Mouse (Mus musculus): ENCODE data around the gene Ltbp2. TPM values are rescaled to one million over a fixed set of nuclear protein-coding genes. Genes with fewer than 3 reads are reported as not detected.

Ltbp2 gene
- polyA plus RNA-seq, 1 experiment from 2014 or later = 0.87 TPM

- H3K27me3 ChIP-seq (replicated peaks; ENCODE audit: control insufficient read depth, insufficient read depth, low read length) = no peaks in the 10 kb centered on the region
- peak overlapping the region; percentile 21; the same call in 1 of the 2 replicates for H3K4me2 ChIP-seq (replicated peaks; ENCODE audit: low read depth)
- H3K9ac ChIP-seq (ENCODE audit: low read depth, low read length) = no peak overlapping the region
- H3K27ac ChIP-seq (ENCODE audit: low read depth, low read length) = peak overlapping the region; percentile 28; the same call in 1 of the 2 replicates
- no peak overlapping the region for H3K4me3 ChIP-seq (ENCODE audit: low read depth, low read length)
- no peak for TF ChIP-seq CTCF (IDR thresholded peaks at IDR 0.05; ENCODE audit: low read depth)
- peaks cover 40% of the 10 kb centered on the region for H3K36me3 ChIP-seq (ENCODE audit: control insufficient read depth, insufficient read depth)
- no peaks in the 10 kb centered on the region for H3K9me3 ChIP-seq (ENCODE audit: control insufficient read depth)
- no peaks in the 10 kb centered on the region for H3K4me1 ChIP-seq (replicated peaks; ENCODE audit: control insufficient read depth, insufficient read depth, low read length)
- WGBS = 56% methylated on average over 5 of the region's 5 CpGs
- peak; percentile 77 for ATAC-seq
Measured at GRCm38 (mm10) chr12:84766113-84766735, 110.1 kb downstream of the Ltbp2 start.

- ATAC-seq = peak; percentile 21; the same call in 1 of the 2 replicates
Measured at GRCm38 (mm10) chr12:84765506-84765905, 110.8 kb downstream of the Ltbp2 start.

GRCm38 (mm10) chr12:84764756-84765155 is 111.6 kb downstream of the Ltbp2 start:
- Histone ChIP-seq H3K4me1 (replicated peaks; ENCODE audit: control insufficient read depth, insufficient read depth, low read length) (no peaks in the 10 kb centered on the region), H3K36me3 (ENCODE audit: control insufficient read depth, insufficient read depth) (peaks cover 46% of the 10 kb centered on the region), H3K9ac (ENCODE audit: low read depth, low read length) (no peak overlapping the region), H3K9me3 (ENCODE audit: control insufficient read depth) (no peaks in the 10 kb centered on the region), H3K4me2 (replicated peaks; ENCODE audit: low read depth) (no peak overlapping the region), H3K27me3 (replicated peaks; ENCODE audit: control insufficient read depth, insufficient read depth, low read length) (no peaks in the 10 kb centered on the region), H3K27ac (ENCODE audit: low read depth, low read length) (no peak overlapping the region), H3K4me3 (ENCODE audit: low read depth, low read length) (no peak overlapping the region)
- ATAC-seq = no peak
- no peak for TF ChIP-seq CTCF (IDR thresholded peaks at IDR 0.05; ENCODE audit: low read depth)
- WGBS = 89% methylated on average over 7 of the region's 7 CpGs

More at GRCm38 (mm10) chr12:84765506-84765905, 110.8 kb downstream of the Ltbp2 start:
- H3K9ac ChIP-seq (ENCODE audit: low read depth, low read length) = no peak overlapping the region
- no peak overlapping the region for H3K4me3 ChIP-seq (ENCODE audit: low read depth, low read length)
- no peak for TF ChIP-seq CTCF (IDR thresholded peaks at IDR 0.05; ENCODE audit: low read depth)
- peaks cover 45% of the 10 kb centered on the region for H3K36me3 ChIP-seq (ENCODE audit: control insufficient read depth, insufficient read depth)
- H3K27ac ChIP-seq (ENCODE audit: low read depth, low read length) = peak overlapping the region; percentile 28; the same call in 1 of the 2 replicates
- 0 out of 2 replicates have a peak overlapping the region, but pooled peaks have one; percentile 21 for H3K4me2 ChIP-seq (replicated peaks; ENCODE audit: low read depth)
- no peaks in the 10 kb centered on the region for H3K9me3 ChIP-seq (ENCODE audit: control insufficient read depth)
- no peaks in the 10 kb centered on the region for H3K4me1 ChIP-seq (replicated peaks; ENCODE audit: control insufficient read depth, insufficient read depth, low read length)
- no peaks in the 10 kb centered on the region for H3K27me3 ChIP-seq (replicated peaks; ENCODE audit: control insufficient read depth, insufficient read depth, low read length)
- 72% methylated on average over 15 of the region's 15 CpGs for WGBS

GRCm38 (mm10) chr12:84763577-84764218 is 112.6 kb downstream of the Ltbp2 start:
- H3K9ac ChIP-seq (ENCODE audit: low read depth, low read length) = no peak overlapping the region
- H3K27me3 ChIP-seq (replicated peaks; ENCODE audit: control insufficient read depth, insufficient read depth, low read length) = no peaks in the 10 kb centered on the region
- H3K36me3 ChIP-seq (ENCODE audit: control insufficient read depth, insufficient read depth) = peaks cover 51% of the 10 kb centered on the region
- no peak for TF ChIP-seq CTCF (IDR thresholded peaks at IDR 0.05; ENCODE audit: low read depth)
- no peaks in the 10 kb centered on the region for H3K9me3 ChIP-seq (ENCODE audit: control insufficient read depth)
- WGBS = 83% methylated on average over 13 of the region's 13 CpGs
- no peak overlapping the region for H3K4me3 ChIP-seq (ENCODE audit: low read depth, low read length)
- no peaks in the 10 kb centered on the region for H3K4me1 ChIP-seq (replicated peaks; ENCODE audit: control insufficient read depth, insufficient read depth, low read length)
- ATAC-seq = no peak
- no peak overlapping the region for H3K4me2 ChIP-seq (replicated peaks; ENCODE audit: low read depth)
- H3K27ac ChIP-seq (ENCODE audit: low read depth, low read length) = no peak overlapping the region

- WGBS = 63% methylated on average over 5 of the region's 5 CpGs
- TF ChIP-seq CTCF (IDR thresholded peaks at IDR 0.05; ENCODE audit: low read depth) = no peak
- H3K4me3 ChIP-seq (ENCODE audit: low read depth, low read length) = no peak overlapping the region
- ATAC-seq = no peak
- H3K9me3 ChIP-seq (ENCODE audit: control insufficient read depth) = no peaks in the 10 kb centered on the region
- no peak overlapping the region for H3K9ac ChIP-seq (ENCODE audit: low read depth, low read length)
- H3K4me2 ChIP-seq (replicated peaks; ENCODE audit: low read depth) = no peak overlapping the region
- no peaks in the 10 kb centered on the region for H3K27me3 ChIP-seq (replicated peaks; ENCODE audit: control insufficient read depth, insufficient read depth, low read length)
- peaks cover 58% of the 10 kb centered on the region for H3K36me3 ChIP-seq (ENCODE audit: control insufficient read depth, insufficient read depth)
- no peaks in the 10 kb centered on the region for H3K4me1 ChIP-seq (replicated peaks; ENCODE audit: control insufficient read depth, insufficient read depth, low read length)
- no peak overlapping the region for H3K27ac ChIP-seq (ENCODE audit: low read depth, low read length)
Measured at GRCm38 (mm10) chr12:84762532-84762931, 113.8 kb downstream of the Ltbp2 start.

- Histone ChIP-seq H3K27me3 (replicated peaks; ENCODE audit: control insufficient read depth, insufficient read depth, low read length) (no peaks in the 10 kb centered on the region), H3K4me2 (replicated peaks; ENCODE audit: low read depth) (no peak overlapping the region), H3K9ac (ENCODE audit: low read depth, low read length) (no peak overlapping the region), H3K9me3 (ENCODE audit: control insufficient read depth) (no peaks in the 10 kb centered on the region), H3K27ac (ENCODE audit: low read depth, low read length) (no peak overlapping the region), H3K36me3 (ENCODE audit: control insufficient read depth, insufficient read depth) (peaks cover 63% of the 10 kb centered on the region), H3K4me1 (replicated peaks; ENCODE audit: control insufficient read depth, insufficient read depth, low read length) (no peaks in the 10 kb centered on the region), H3K4me3 (ENCODE audit: low read depth, low read length) (no peak overlapping the region)
- WGBS = 82% methylated on average over 2 of the region's 2 CpGs
- no peak for ATAC-seq
- TF ChIP-seq CTCF (IDR thresholded peaks at IDR 0.05; ENCODE audit: low read depth) = peak; percentile 66
Measured at GRCm38 (mm10) chr12:84759063-84759462, 117.3 kb downstream of the Ltbp2 start.

Measured in intestine, postnatal 0 days (tissue).